Mouse (Mus musculus): ENCODE data around the gene Slc30a9. TPM values are rescaled to one million over a fixed set of nuclear protein-coding genes. Genes with fewer than 3 reads are reported as not detected.

Slc30a9 gene
- total RNA-seq, 2 experiments from 2014 or later: 179 to 200 TPM

DNA sequence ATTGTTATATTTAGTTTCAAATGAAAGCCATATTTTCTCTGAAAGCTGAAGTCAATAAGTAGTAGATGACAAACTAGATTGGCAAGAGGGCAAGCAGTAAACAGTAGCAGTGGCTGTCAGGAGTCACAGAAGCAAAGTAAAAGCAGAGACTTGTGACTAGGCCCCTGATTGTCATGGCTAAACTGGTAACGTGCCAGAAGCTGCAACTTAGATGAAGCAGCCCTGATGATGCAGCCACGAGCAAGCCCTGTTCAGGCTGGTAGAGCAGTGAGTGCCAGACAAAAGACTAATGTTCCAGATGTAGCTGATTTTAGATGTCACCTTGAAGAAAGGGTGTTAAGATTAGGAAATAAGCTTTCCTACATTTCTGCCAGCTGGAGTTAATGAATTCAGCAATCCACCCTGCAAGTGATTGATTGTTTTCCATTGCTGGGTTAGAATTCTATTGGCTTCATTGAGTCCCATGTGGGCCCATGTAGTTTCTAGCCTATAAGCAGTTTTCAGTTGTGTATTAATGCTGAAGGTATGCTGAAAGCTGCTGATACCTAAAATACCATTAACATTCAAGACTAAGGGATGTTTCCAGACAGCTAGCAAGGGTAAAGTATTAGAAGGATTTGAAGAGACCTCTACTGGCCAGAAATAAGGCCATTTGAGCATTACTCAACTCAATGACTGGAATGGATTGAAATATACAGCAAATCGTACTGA, 5.2 kb downstream of the Slc30a9 start:
- no peak for DNase-seq (ENCODE audit: low spot score in 2 of 2)

DNA sequence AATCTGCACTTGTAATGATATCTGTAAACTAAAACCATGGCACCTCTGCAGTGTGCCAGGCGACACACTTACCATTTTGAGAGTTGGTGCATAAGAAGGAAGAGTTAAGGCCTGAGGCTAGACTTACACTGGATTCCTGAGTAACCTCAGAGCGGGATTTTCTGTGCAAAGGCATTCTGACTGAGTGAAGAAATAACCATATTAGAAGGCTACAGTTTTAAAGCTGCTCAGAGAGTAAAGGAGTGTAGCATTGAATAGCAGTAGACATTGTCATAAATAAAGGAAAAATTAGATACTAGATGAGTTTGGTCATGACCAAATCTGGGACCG, 5.7 kb downstream of the Slc30a9 start:
- DNase-seq (ENCODE audit: low spot score in 2 of 2): no peak

DNA sequence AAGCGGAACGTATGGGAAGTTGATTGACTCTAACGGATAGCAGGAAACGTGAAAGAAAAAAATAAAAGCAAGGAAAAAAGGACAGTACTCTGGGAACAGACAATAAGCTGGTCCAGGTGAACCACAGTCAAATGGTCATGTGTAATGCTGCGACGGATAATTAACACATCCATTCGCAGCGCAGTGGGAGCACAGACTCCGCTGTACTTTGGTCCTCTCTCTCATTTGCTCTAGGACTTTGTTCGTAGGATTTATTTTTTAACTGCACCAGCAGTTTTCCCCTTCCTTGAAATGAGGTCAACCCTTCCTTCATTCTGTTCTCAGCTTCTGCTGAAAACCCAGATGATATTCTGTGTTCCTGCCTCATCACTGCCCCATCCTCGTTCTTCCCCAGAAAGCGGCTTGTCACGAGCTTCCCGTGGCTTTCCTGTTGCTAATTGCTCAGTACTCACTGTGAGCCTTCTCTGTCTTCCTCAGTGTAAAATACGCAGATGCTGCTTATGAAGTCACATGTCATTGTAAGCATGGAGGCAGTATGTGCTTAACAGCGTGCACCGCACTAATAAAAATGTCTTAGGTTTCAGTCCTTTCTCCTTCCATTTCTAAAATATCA, 15.0 kb downstream of the Slc30a9 start:
- DNase-seq (ENCODE audit: low spot score in 2 of 2): no peak

DNA sequence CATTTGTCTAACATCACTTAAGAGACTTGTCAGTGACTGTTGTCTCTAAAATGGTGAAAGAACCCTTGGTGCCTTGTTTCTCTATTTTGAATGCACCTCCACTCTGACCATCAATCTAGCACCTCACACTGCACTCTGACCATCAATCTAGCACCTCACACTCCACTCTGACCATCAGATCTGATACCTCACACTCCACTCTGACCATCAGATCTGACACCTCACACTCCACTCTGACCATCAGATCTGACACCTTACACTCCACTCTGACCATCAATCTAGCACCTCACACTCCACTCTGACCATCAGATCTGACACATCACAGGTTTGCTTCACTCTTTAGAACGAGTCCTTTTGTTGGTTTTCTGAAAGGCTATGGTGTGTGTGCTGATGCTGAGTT, 17.3 kb downstream of the Slc30a9 start:
- DNase-seq (ENCODE audit: low spot score in 2 of 2): no peak

DNA sequence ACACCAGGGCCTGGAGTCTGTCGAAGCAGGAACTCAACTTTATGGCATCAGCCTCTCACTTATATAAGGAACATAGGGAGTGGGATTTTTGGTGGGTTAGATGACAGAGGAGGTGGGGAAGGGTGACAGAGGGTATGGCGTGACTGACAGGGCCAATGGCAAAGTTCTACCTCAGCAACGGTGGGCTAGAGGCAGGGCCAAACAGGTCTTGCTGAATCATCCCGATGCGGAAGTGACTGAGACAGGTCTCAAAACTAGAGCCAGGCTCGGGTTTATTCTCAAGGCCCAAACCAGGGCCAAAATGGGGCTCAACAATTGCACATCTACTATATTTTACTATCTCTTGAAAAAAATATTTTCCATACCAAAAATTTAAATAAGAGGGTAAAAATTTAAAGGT, 34.1 kb downstream of the Slc30a9 start:
- DNase-seq (ENCODE audit: low spot score in 2 of 2): no peak

DNA sequence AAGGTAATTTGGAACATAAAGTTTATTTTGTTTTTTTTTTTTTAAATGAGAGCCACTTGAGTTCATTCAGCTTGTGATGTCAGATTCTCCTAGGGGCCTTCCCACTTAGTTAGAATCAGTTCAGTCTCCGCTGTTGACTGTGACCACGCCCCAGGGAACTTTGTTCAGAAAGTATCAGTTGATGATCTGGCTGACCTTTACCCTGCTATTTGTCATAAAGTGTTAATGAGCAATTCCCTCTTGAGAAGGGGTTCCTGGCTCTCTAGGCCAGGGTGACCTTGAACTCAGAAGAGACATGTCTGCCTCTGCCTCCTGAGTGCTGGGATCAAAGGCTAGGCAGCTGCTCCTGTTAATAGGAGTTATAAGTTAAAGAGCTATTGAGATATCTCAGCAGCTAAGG, 40.3 kb downstream of the Slc30a9 start:
- DNase-seq (ENCODE audit: low spot score in 2 of 2): no peak

DNA sequence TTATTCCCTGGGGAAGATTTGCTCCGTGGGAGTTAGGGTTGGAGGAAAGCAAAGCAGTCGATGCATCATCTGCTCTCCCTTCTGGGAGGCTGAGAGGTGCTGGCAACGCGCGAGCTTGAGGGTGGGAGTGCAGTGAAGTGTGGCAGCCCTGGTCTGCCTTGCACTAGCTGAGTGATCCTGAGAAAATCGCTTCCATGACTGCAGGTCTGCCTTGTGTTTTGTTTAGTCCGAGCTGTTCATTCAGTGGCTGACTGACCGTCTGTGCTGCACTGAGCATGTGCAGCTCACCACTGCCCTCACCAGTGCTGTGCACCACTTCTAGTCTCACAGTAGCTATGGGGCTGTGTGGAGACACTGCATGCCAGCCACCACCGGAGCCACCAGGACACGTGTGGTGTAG, 42.2 kb downstream of the Slc30a9 start:
- DNase-seq (ENCODE audit: low spot score in 2 of 2): peak; percentile 53 to 72

DNA sequence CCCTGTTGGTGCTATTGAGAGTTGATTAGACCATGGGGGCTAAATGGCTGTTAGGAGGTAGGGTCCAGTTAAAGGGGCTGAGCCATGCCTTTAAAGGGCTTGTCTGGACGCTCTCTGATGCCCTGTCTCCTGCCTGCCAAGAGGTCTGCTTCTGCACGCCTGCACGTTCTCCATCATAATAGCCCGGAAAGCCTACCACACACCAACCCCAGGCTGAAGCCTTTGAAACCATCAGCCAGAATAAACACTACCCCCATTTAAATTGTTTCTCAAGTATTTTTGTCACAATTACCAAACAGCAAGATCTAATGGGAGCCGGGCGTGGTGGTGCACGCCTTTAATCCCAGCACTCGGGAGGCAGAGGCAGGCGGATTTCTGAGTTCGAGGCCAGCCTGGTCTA, 55.6 kb downstream of the Slc30a9 start:
- no peak for DNase-seq (ENCODE audit: low spot score in 2 of 2)

DNA sequence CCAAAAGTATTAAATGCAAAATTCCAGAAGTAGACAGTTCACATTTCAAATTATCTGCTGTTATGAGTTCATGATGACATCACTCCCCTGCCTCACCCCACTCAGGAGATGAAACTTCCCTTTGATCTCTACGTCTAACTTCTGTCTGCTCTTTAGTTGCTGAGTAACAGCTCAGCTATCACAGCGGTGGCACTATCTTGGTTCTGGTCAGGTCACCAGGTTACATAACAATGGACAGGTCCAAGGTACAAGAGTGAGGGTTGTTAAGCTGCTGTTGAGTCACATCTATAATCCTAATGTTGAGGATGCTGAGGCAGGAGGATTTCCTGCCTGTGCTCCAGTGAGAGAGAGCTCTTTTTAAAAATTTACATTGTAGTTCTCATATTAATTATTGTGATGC, 56.2 kb downstream of the Slc30a9 start:
- DNase-seq (ENCODE audit: low spot score in 2 of 2): no peak

DNA sequence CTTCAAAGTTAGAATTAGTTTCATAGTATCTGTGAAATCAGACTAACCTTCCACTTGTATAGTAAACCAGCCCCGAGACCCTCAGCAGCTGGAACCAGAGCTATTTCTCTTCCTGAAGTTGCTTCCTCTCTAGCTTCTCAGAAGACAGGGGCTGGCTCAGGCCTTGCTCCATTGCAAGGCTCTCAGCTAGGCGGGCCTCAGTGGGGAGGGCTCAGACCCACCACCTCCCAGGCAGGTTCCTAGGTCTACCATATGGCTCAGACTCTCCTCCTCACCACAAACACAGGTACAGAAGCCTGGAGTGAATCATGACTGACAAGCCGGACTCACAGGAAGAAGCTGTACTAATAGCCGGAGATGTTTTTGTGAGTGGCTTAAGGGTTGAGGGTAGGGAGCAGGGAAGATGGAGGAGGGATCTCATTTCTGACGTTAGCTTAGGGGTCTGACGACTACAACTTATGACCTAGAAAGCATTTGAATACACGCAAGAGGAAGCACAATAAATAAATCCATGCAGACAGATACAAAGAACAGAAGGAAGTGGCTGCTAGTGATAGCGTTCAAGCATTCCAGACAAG, 70.4 kb downstream of the Slc30a9 start:
- no peak for DNase-seq (ENCODE audit: low spot score in 2 of 2)

DNA sequence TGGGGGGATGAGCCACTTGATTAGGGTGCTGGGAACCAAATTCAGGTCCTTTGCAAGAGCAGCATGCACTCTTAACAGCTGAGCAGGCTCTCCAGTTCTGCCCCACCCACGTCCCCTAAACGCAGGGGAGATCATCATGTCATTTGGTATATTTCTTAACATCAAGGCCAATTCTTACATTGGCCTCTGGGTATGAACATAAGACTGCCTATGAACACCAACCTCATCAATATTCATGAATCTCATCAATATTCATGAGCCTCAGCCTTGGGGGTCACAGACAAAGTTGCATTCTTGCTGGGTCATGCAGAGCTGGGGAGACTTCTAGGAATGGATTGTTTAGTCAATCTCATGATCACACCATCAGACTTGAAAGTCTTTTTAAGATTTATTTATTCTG, 74.9 kb downstream of the Slc30a9 start:
- DNase-seq (ENCODE audit: low spot score in 2 of 2): no peak

DNA sequence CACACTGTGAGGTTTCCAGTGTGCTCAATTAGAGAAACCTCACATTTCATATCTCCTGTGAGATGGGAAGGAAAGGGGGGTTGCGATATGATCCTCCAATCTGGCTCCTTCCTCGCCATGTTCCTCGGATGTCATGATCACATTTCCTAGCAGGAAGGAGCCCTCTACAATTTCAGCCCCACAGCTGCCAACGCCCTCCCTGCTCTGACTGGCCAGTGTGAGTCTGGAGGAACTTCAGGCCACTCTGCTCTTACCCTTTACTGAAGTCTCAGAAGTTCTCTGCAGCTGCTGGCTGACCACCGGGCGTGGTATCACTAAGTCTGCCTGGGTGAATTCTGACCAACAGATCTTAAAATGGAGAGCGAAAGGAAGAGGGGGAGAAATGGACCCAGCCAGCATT, 75.8 kb downstream of the Slc30a9 start:
- no peak for DNase-seq (ENCODE audit: low spot score in 2 of 2)

DNA sequence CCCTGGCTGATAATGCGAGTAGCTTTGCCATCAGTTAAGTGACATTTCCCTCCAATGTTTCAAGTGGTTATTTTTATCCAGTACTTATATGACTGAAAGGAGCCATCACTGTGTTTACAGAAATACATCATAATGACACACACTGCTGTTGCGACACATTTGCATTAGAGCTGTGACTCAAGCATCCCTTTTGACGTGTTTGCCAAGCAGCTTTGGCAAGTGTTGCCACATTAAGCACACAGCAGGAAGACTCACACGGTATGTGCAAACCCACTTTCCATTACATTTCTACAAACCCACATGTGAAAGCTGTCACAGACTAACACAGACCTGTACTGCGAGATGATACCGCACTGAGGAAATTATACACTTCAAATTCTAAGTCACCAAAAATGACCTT, 87.2 kb downstream of the Slc30a9 start:
- DNase-seq (ENCODE audit: low spot score in 2 of 2): no peak

DNA sequence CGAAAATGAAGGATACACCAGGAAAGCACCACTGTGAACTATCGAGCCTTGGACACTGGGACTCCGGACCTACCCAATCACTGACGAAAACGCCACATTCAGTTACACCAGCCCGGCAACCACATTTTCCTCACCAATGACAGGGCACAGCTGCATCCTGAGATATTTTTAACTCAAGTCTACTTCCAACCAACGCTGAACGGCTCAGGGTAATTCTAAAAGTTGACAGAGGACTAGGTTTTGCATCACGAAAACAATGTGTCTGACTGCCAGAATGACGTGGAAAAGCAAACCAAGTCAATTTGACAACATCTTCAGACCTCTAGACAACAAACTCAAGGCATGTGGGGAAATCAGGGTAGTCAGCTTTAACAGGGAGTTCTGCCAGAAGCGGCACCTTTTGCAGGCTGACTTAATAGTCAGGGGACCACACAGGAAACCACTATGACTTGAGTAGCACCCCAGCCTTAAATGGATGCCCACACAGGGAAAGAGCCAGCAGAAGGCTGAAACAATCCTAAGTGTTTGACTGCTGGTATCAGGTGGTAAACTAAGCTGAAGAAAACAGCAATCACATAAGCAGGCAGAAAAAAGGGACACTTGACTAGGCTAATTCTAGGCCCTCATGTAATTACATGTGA, 88.6 kb downstream of the Slc30a9 start:
- no peak for DNase-seq (ENCODE audit: low spot score in 2 of 2)

DNA sequence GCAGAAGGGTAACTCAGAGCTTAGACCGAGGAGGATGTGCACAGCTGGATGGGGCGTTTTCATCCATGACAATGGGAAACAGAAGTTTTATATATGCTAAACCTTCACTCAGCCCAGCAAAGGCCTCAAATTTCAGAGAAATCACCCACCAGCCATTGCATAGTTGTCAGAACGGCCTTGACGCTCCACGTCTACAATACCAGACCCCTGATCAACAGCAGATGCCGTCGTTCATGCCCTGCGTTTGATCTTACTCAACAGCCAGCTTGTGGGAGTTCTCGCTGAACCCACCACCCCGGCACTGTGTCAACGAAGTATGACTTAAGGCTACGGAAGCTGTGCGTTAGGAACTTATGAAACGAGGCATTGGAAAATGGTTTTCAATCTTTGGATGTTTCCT, 90.4 kb downstream of the Slc30a9 start:
- no peak for DNase-seq (ENCODE audit: low spot score in 2 of 2)

DNA sequence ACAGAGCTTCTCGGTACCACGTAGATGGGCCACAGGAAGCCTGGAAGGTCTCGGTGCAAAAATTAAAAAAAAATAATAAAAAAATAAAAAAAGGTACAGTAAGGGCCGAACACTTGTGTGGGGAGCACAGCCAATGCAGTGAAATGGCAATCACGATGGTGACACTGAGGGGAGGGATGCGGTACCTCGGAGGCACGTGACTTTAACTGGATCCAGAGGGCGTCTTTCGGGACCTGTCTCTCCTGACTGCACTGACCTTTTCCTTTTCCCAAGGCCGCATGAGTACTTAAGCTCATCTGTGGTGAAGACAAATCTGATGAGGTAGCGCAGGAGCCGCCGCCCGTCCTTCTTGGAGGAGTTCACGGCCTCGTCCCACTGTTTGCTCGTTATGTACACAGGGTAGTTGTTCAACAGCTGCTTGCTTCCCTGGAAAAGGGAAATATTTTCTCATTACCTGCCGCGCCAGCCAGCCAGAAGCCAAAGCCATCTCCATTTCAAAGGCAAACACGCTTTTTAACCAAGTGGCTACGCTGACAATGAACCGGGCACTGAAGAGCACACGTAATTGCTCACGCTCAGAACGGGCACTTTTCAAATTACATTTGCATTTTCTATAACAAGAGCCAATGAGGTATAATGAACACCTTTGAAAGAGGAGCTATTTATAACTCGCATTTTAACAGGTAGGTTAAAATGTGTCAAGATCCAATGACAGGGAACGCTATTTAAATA, 93.3 kb downstream of the Slc30a9 start:
- no peak for DNase-seq (ENCODE audit: low spot score in 2 of 2)

DNA sequence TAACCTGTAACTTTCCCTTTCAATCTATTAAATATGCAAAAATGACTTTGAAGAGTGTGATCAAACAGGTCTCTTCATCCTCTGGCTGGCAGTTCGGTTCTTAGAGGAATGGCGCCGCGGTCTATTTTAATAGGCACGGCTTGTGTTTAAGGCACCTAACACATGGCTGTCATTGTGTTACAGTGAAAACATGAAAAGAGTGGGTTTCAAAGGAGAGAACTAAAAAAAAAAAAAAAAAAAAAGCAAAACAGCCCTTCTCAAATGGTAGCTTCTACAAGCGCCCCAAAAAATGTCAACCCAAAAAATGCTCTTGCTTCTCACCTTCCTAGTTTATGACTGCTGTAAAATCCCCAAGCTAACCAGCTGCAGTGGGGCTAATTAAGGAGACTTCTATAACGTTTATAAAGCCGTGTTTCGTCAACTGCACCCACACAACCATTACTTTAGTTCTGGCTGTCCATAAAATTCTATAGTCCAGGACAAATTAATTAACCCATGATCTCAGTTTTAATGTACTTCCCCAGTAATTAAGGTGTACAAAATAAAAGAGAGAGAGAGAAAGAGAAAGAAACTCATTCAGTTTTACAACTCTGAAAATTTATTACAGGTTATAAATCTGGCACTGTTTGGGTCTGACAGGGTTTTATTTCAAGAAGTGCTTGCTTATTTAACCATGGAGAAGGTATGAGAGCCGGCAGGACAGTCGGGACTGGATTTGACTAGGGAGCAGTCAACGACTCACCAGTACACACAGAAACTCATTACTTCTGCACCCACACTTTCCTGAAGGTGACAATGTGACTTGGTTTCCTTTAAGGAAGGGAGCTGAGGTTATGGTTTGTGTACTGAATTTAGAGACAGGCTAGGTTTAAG, 94.1 kb downstream of the Slc30a9 start:
- DNase-seq (ENCODE audit: low spot score in 2 of 2): no peak

DNA sequence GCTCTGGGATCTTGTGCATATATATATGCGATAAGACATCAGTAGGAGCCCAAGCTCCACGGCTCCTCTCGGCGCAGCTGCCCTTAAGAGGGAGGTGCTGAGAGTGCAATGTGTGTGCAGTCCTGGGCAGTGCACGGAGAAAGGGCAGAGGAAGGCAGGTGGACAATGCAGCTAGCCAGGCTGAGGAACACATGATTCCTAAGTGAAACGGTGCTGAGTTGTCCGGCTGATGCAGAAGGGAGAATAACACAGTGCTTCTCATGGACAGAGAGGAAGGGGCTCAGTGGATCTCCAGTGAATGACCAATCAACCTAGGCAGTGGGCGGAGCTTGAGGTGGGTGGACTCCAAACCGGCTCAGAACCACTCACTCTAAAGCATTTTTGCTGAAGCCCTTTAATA, 94.9 kb downstream of the Slc30a9 start:
- no peak for DNase-seq (ENCODE audit: low spot score in 2 of 2)

DNA sequence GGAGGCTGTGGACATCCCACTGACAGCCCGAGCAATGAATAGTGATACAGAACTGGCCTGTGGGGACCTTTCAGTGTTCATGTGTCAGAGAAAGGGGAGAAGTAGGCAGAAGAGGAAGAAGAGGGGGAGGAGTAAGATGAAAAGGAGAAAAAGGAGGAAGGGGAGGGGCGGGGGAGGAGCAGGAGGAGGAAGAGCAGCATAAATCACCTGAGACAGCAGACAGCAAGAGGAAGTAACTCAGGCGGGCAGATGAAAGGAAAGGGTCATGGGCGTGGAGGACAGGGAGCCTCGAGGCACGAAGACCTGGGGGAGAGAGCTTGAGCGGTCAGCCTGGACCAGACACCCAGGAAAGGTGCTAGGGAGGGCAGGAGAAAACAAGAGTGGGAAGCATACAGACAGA, 97.6 kb downstream of the Slc30a9 start:
- no peak for DNase-seq (ENCODE audit: low spot score in 2 of 2)

DNA sequence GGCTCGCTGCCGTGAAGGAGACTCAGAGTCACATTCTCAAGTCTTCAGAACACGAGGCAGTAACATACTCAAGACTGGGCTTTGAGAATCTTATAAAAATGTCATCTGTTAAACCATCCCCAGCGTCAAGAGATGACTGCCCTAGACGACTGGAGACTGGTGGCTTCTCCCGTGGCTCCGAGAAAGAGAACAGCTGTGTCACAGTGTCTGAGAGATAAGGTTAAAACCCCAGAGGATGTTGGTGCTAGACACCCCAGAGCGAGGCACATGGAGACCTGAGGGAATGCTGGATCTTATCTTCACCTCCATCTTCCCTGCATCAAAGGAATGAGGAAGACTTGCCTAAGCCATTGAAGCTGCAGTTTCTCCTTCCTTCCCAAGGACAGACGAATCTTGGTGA, 98.2 kb downstream of the Slc30a9 start:
- DNase-seq (ENCODE audit: low spot score in 2 of 2): no peak

All from left cerebral cortex, adult 18-20 months (tissue).